Mouse (Mus musculus) olfactory bulb, adult 2 months (tissue): ENCODE data around the gene Gm960.

ENCODE experiments used
- CTCF ChIP-seq: fragments of 200-500 bp; IDR thresholded peaks from 2 replicates; pipeline ENCODE4 v1.5.1; 2012; ENCODE audit warnings: low read depth, mild to moderate bottlenecking, low read length, moderate library complexity; ENCODE audit not compliant: insufficient read depth
- POLR2A ChIP-seq: fragments of 200-500 bp; IDR thresholded peaks from 2 replicates; pipeline ENCODE4 v1.6.1; 2012; ENCODE audit warnings: mild to moderate bottlenecking, low read depth, low read length, moderate library complexity; ENCODE audit not compliant: insufficient read depth

DNA sequence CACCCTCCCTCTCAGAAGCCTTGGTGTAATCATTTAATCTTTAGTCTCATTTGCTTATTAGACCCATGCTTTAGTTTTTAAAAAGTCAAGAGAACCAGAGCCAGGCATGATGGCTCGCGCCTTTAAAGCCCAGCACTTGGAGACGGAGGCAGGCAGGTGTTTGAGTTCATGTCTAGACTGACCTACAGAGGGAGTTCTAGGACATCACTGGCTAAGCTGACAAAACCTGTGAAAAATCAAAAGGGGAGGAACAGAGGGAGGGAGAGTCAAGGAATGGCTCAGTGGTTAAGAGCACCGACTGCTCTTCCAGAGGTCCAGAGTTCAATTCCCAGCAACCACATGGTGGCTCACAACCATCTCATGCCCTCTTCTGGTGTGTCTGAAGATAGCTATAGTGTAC lies 62.5 kb downstream of the Gm960 start:
- TF ChIP-seq CTCF (no peak), POLR2A (no peak)
